Mouse (Mus musculus): Measurements from ENCODE around the gene Dnajc10.

- TF ChIP-seq EP300 (optimal IDR thresholded peaks at IDR 0.05) (no peak), CTCF (IDR thresholded peaks at IDR 0.05; ENCODE audit: low read depth) (no peak)
Observed at GRCm38 (mm10) chr2:80396864-80397263, 81.6 kb downstream of the Dnajc10 start.

Measured in stomach, postnatal 0 days (tissue).